Mouse (Mus musculus) liver, embryonic 14.5 days (tissue): ENCODE results near the gene Aloxe3. TPM values are rescaled to one million over a fixed set of nuclear protein-coding genes. Genes with fewer than 3 reads are reported as not detected.
A peak's percentile ranks its signal among the peaks of the same experiment; 100 is the strongest.

ENCODE experiments used
- ATAC-seq: fragments of 200-750 bp; cut with Nextera tagmentation; 2 replicates; pipeline ENCODE4 v1.8.0; 2017; ENCODE audit warnings: moderate number of reproducible peaks, mild to moderate bottlenecking, moderate library complexity; ENCODE audit not compliant: insufficient read depth
- DNase-seq, 3 experiments: peaks; one replicate each; pipeline ENCODE4 v3.0.0-alpha.2; 2012 to 2013; ENCODE audit warnings: low read depth in 3 of 3, low spot score in 3 of 3
- H3K27ac ChIP-seq: fragments of 300-500 bp; sonication (generic); 2 replicates; pipeline ENCODE4 v1.5.1; 2014; ENCODE audit warnings: moderate library complexity, mild to moderate bottlenecking, control low read depth, inconsistent platforms
- H3K27me3 ChIP-seq: fragments of 300-500 bp; sonication (generic); 2 replicates; pipeline ENCODE4 v1.6.1; 2014; ENCODE audit warnings: mild to moderate bottlenecking, low read length, moderate library complexity; ENCODE audit not compliant: control insufficient read depth, insufficient read depth
- H3K36me3 ChIP-seq: fragments of 300-500 bp; sonication (generic); replicated peaks from 2 replicates; pipeline ENCODE4 v1.6.1; 2014; ENCODE audit warnings: low read depth; ENCODE audit not compliant: control insufficient read depth, insufficient read depth
- H3K4me1 ChIP-seq, 2 experiments: fragments of 200-500 bp in 1 of 2; fragments of 300-500 bp in 1 of 2; sonication (generic) in 1 of 2; replicated peaks; 2 replicates each; pipeline ENCODE4 v1.6.1; 2012 to 2014; ENCODE audit warnings: antibody characterized with exemption in 1 of 2, inconsistent platforms in 1 of 2, low read length in 1 of 2; ENCODE audit not compliant: control insufficient read depth in 2 of 2, insufficient read depth in 2 of 2
- H3K4me2 ChIP-seq: fragments of 300-500 bp; sonication (generic); 2 replicates; pipeline ENCODE4 v1.6.1; 2014; ENCODE audit warnings: low read depth, mild to moderate bottlenecking, control low read depth, moderate library complexity
- H3K4me3 ChIP-seq, 2 experiments: fragments of 200-500 bp in 1 of 2; fragments of 300-500 bp in 1 of 2; sonication (generic) in 1 of 2; 2 replicates each; pipeline ENCODE4 v1.5.1; 2012 to 2014; ENCODE audit warnings: low read depth in 2 of 2, low read length in 2 of 2, mild to moderate bottlenecking in 2 of 2, control low read depth in 1 of 2, inconsistent platforms in 1 of 2, moderate library complexity in 1 of 2; ENCODE audit not compliant: insufficient read depth in 1 of 2
- H3K9ac ChIP-seq: fragments of 300-500 bp; sonication (generic); replicated peaks from 2 replicates; pipeline ENCODE4 v1.6.1; 2014; ENCODE audit warnings: mild to moderate bottlenecking, control low read depth, moderate library complexity
- H3K9me3 ChIP-seq: fragments of 300-500 bp; sonication (generic); 2 replicates; pipeline ENCODE4 v1.6.1; 2016; ENCODE audit warnings: low read length, mixed read lengths; ENCODE audit not compliant: control insufficient read depth
- CTCF ChIP-seq: IDR thresholded peaks from 2 replicates; pipeline ENCODE4 v1.5.1; 2016; ENCODE audit warnings: antibody characterized with exemption, low read depth, control low read depth
- EP300 ChIP-seq: IDR thresholded peaks from 2 replicates; pipeline ENCODE4 v1.6.1; 2016; ENCODE audit warnings: antibody characterized with exemption, low read depth
- WGBS: fragments of 180-500 bp; shearing (Covaris S2); extraction: QIAGEN DNeasy Blood & Tissue Kit; methylation state at CpG from one replicate; pipeline ENCODE4 v1.1.7; 2014; ENCODE audit not compliant: insufficient replicate concordance; 5-methylcytosine and 5-hydroxymethylcytosine counted together
- polyA plus RNA-seq, 2 experiments: library from polyadenylated mRNA; depleted of rRNA in 1 of 2; stranded (reverse) in 1 of 2; unstranded in 1 of 2; fragments of >200 nt; fragmentation: Nextera tagmentation in 1 of 2; extraction: Ambion mirVana in 1 of 2; gene quantifications; 2 replicates each; pipeline versions ENCODE4 v1.2.1 to v1.2.3; 2012 to 2014

The Aloxe3 gene
- polyA plus RNA-seq (2012; rRNA removed) = 0.05 and 0.38 TPM in 2 replicates
- 0.15 TPM in 1 of 2 replicates, not detected in the other for polyA plus RNA-seq (2014; fragmentation: Nextera tagmentation; extraction: Ambion mirVana)

DNA sequence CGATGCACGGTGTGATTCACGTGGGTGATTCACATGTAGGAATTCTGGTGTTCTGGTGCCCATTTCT, at the start of gene Aloxe3:
TSS of gene Aloxe3 (plus strand) at position 45 of the 67 bp plus-strand sequence.
- Histone ChIP-seq H3K4me2 (peak within 1 kb of the TSS; percentile 97), H3K27me3 (peaks cover 25% of the 10 kb centered on the region), H3K4me3 (peak within 1 kb of the TSS; percentile 73 to 88), H3K9me3 (no peaks in the 10 kb centered on the region), H3K36me3 (no peaks in the 10 kb centered on the region), H3K9ac (peak within 1 kb of the TSS; percentile 56), H3K27ac (no peak within 1 kb of the TSS; the same call in 1 of the 2 replicates), H3K4me1 (peaks cover 8 to 13% of the 10 kb centered on the region in 2 experiments)
- no peak for ATAC-seq
- no peak for DNase-seq
- 1% methylated on average over 3 of the region's 3 CpGs for WGBS
- TF ChIP-seq CTCF = no peak
- no peak for TF ChIP-seq EP300

DNA sequence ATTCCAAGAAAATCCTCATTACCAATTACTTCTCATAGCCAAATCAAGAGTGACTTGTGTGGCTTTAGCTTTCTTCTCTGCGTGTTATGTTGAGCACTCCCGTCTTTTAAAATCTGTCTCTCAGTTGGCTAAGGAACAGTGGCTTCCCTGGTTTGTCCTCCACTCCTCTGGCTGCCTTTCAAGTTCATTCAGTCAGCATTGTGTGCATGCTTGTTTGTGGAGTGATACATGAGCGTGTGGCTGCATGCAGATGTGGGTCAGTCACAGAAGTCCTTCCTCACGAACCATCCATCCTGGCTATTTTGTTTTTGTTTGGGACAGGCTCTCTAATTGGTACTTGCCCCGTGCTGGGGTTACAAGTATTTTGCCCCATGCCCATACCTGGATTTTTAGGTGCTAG, 49.1 kb upstream of the Aloxe3 start:
- no peaks in the 10 kb centered on the region for H3K9me3 ChIP-seq
- no peak overlapping the region for H3K4me2 ChIP-seq
- H3K27ac ChIP-seq = no peak overlapping the region
- H3K27me3 ChIP-seq = no peaks in the 10 kb centered on the region
- H3K4me3 ChIP-seq = no peak overlapping the region
- H3K36me3 ChIP-seq = no peaks in the 10 kb centered on the region
- DNase-seq (no peak), ATAC-seq (no peak)
- peaks cover 10 to 21% of the 10 kb centered on the region in 2 experiments for H3K4me1 ChIP-seq
- TF ChIP-seq EP300 (no peak), CTCF (no peak)
- H3K9ac ChIP-seq = no peak overlapping the region
- 60% methylated on average over 5 of the region's 5 CpGs for WGBS

DNA sequence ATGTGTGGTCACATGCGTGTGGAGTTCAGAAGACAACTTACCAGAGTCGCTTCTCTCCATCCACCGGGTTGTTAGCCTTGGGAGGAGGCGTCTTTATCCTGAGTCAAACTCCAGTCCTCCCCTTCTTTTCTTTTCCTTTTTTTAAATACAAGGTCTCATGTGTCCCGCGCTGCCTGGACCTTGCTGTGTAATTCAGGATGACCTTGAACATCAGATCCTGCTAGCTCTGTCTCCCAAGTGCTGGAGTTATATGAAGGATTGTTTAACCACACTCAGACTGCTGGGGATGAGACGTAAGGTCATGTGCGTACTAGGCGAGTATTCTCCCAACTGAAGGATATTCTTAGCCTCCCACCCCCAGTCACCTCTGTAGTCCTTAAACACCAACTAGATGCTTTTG, 48.4 kb upstream of the Aloxe3 start:
- no peaks in the 10 kb centered on the region for H3K9me3 ChIP-seq
- no peaks in the 10 kb centered on the region for H3K27me3 ChIP-seq
- TF ChIP-seq EP300 = no peak
- no peak for TF ChIP-seq CTCF
- no peak for ATAC-seq
- no peak overlapping the region for H3K9ac ChIP-seq
- H3K4me2 ChIP-seq = no peak overlapping the region
- H3K36me3 ChIP-seq = no peaks in the 10 kb centered on the region
- no peak overlapping the region for H3K27ac ChIP-seq
- 77% methylated on average over 9 of the region's 9 CpGs for WGBS
- DNase-seq = no peak
- H3K4me3 ChIP-seq = no peak overlapping the region
- H3K4me1 ChIP-seq = peaks cover 8 to 18% of the 10 kb centered on the region in 2 experiments

DNA sequence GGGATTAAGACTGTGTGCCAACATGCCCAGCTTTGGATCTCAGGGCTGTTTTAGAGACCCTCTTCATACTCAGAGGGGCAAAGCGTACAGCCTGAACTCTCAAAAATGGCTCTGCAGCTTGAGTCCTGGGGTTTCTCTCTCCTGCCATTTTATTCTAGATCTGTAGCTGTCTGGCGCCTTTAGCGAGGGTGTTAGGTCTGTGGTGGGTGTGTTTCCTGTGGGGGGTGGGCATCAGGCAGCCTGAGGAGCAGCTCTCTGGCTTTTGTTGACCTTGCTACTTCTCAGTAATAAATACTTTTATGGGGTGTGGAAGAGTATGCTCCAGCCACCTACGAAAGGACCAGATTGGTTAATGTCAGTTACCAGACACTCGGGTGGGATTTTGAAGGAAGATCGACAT, 47.7 kb upstream of the Aloxe3 start:
- no peak for DNase-seq
- Histone ChIP-seq H3K9me3 (no peaks in the 10 kb centered on the region), H3K27ac (no peak overlapping the region), H3K4me1 (peaks cover 8 to 14% of the 10 kb centered on the region in 2 experiments), H3K9ac (no peak overlapping the region), H3K4me2 (no peak overlapping the region), H3K36me3 (no peaks in the 10 kb centered on the region), H3K27me3 (no peaks in the 10 kb centered on the region; the same call in 1 of the 2 replicates), H3K4me3 (no peak overlapping the region)
- WGBS = 72% methylated on average over 6 of the region's 6 CpGs
- TF ChIP-seq EP300 = no peak
- no peak for TF ChIP-seq CTCF
- ATAC-seq = no peak

DNA sequence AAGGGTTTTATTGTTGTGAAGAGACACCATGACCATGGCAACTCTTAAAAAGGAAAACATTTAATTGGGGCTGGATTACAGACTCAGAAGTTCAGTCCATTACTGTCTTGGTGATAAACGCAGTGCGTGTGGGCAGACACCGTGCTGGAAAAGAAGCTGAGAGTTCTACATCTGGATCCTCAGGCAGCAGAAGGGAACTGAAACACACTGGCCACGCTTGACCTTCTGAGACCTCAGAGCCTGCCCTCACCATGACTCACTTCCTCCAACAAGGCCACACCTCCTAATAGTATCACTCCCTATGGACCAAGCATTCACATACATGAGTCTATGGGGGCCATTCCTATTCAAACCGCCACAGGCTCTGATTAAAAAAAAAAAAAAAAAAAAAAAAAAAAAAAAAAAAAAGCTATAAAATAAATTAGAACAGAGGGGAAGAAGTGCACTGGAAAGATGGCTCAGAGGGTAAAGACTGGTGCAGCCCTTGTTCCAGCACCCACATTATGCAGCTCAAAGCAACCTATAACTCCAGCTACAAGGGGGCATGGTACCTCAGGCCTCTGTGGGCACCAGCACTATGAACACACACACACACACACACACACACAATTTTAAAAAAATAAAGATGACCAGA, 46.8 kb upstream of the Aloxe3 start:
- WGBS = 55% methylated on average over 5 of the region's 5 CpGs
- no peak for TF ChIP-seq EP300
- no peak for TF ChIP-seq CTCF
- DNase-seq = no peak

More for the DNA sequence above, 46.8 kb upstream of the Aloxe3 start:
- Histone ChIP-seq H3K27ac (no peak overlapping the region), H3K9ac (no peak overlapping the region), H3K36me3 (no peaks in the 10 kb centered on the region), H3K9me3 (no peaks in the 10 kb centered on the region), H3K4me3 (no peak overlapping the region), H3K27me3 (no peaks in the 10 kb centered on the region; the same call in 1 of the 2 replicates), H3K4me2 (no peak overlapping the region), H3K4me1 (peaks cover 6 to 8% of the 10 kb centered on the region in 2 experiments)
- no peak for ATAC-seq
